In the genomic region with DNA sequence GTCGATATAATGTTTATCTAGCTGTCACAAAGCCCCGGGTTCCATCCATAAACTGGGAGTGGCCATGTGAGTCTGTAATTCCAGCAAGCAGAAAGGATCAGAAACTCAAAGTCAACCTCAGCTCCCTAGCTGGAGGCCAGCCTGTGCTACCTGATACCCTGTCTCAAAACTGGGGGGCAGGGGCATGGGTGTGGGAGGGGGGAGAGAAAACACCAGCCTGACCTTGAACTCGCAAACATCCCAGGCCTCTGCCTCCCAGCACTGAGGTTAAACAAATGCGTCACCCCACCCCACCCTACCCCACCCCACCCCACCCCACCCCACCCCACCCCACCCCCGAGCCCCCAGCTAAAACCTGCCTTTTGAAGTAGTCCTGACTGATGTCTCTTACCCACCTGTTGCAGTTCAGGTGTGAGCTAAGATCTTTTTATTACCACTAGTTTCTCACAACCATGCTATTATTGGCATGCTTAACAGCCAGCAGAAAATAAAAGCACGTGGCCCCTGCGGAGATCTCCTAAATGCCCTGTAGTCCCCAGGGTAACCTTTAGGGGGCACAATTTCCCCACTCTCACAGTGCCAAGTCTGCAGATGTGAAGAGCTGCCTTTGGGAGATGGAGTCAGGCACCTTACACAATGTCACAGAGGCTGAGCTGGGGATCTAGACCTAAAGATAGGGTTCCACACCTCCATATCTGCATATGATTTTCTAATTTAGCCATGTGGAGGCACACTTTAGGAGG, we compare ENCODE assay signal across 8 mouse cellular contexts. TPM values are rescaled to one million over a fixed set of nuclear protein-coding genes. Genes with fewer than 3 reads are reported as not detected.
DNase-seq lines count a peak whose midpoint lies in the region; ATAC-seq and TF ChIP-seq lines count a peak whose summit lies in the region.

No protein-coding gene starts in this region.

- no peaks in the 10 kb centered on the region for H3K36me3 ChIP-seq in G1E (replicated peaks)
- H3K36me3 ChIP-seq in heart, embryonic 12.5 days: no peaks in the 10 kb centered on the region
- H3K36me3 ChIP-seq in myocyte (ENCODE audit: control insufficient read depth, insufficient read depth): no peaks in the 10 kb centered on the region

- intact Hi-C loops in left cerebral cortex, postnatal 36 days (cut with DNase I): no loop called here

- H3K79me2 ChIP-seq in myocyte (ENCODE audit: control insufficient read depth, insufficient read depth): peaks cover 15% of the 10 kb centered on the region

- peak; percentile 86 for TF ChIP-seq CTCF in G1E (IDR thresholded peaks at IDR 0.05; ENCODE audit: low read depth, low read length)

- WGBS in heart, embryonic 12.5 days: 28% methylated on average over 7 of the region's 7 CpGs

- no peak overlapping the region for H3K9ac ChIP-seq in heart, embryonic 12.5 days

- TF ChIP-seq POLR2A in myocyte (IDR thresholded peaks at IDR 0.05; ENCODE audit: insufficient read length, low read depth): no peak

- no peak overlapping the region for H3ac ChIP-seq in myocyte (ENCODE audit: control insufficient read depth, insufficient read length)

- peak; percentile 43 for DNase-seq in layer of hippocampus, adult 11-12 months (ENCODE audit: low spot score)
- DNase-seq in layer of hippocampus, adult 9-11 months: no peak
- DNase-seq in G1E (ENCODE audit: low spot score): peak; percentile 48
- peak; percentile 32 to 53 for DNase-seq in cerebellum, adult 18-20 months
- DNase-seq in left cerebral cortex, postnatal 36 days (ENCODE audit: low spot score in 2 of 2): peak; percentile 23 to 29
- DNase-seq in thymus, postnatal 36 days: peak; percentile 79 to 83

- peaks cover 20% of the 10 kb centered on the region for H3K27me3 ChIP-seq in G1E (ENCODE audit: insufficient read depth, low read length)
- H3K27me3 ChIP-seq in heart, embryonic 12.5 days (replicated peaks): peaks cover 7% of the 10 kb centered on the region; the same call in 1 of the 2 replicates
- no peaks in the 10 kb centered on the region for H3K27me3 ChIP-seq in myocyte (ENCODE audit: control insufficient read depth, insufficient read depth, insufficient read length)

- H3K4me3 ChIP-seq in G1E (ENCODE audit: low read depth, low read length) (no peak overlapping the region), myocyte (no peak overlapping the region)
- H3K4me3 ChIP-seq in heart, embryonic 12.5 days: no peak overlapping the region

- H3K4me1 ChIP-seq in G1E (ENCODE audit: insufficient read depth, low read depth, low read length): peaks cover 19% of the 10 kb centered on the region
- H3K4me1 ChIP-seq in heart, embryonic 12.5 days (replicated peaks): peaks cover 16% of the 10 kb centered on the region

- no peak overlapping the region for H3K27ac ChIP-seq in heart, embryonic 12.5 days (ENCODE audit: poor library complexity, severe bottlenecking)

- no peaks in the 10 kb centered on the region for H3K9me3 ChIP-seq in G1E (replicated peaks)
- H3K9me3 ChIP-seq in heart, embryonic 12.5 days (replicated peaks): no peaks in the 10 kb centered on the region

- ATAC-seq in G1E (ENCODE audit: extremely low read depth, insufficient number of reproducible peaks, low FRiP score, poor library complexity, severe bottlenecking): no peak
- ATAC-seq in heart, embryonic 12.5 days (ENCODE audit: insufficient number of reproducible peaks, low FRiP score): peak; percentile 23; the same call in 1 of the 2 replicates

- no peak overlapping the region for H3K4me2 ChIP-seq in heart, embryonic 12.5 days
- no peak overlapping the region for H3K4me2 ChIP-seq in myocyte (ENCODE audit: low read depth)

TF ChIP-seq in myocyte, 11 proteins besides CTCF, POLR2A, EP300 and RAD21:
- TF ChIP-seq USF1 (IDR thresholded peaks at IDR 0.05; ENCODE audit: low read depth): peak; percentile 57
- TF ChIP-seq MYOD1 (IDR thresholded peaks at IDR 0.05; ENCODE audit: control insufficient read depth in 1 of 3, insufficient read length in 2 of 3, low read depth in 2 of 3): no peak

RNA-seq across cellular contexts. Expression of a gene that starts 1.4 kb away (rescaled TPM):
- total RNA-seq in G1E (2014; fragmentation: Nextera tagmentation) (0.30 and 0.73 TPM in 2 replicates), G1E (2017) (0.17 and 0.38 TPM in 2 replicates)
- polyA plus RNA-seq in G1E (2012) (under 0.01 TPM in 2 replicates), myocyte (2012; fragmentation: generic; extraction: Trizol) (73.1 TPM)
- polyA plus RNA-seq in heart, embryonic 12.5 days (2016; fragmentation: Nextera tagmentation; extraction: Ambion mirVana): 0.14 and 0.24 TPM in 2 replicates
- total RNA-seq in left cerebral cortex, postnatal 36 days (2021): 10 to 100 TPM in 1 of 2 experiments, 1 to 10 TPM in 1; 4.9 to 11.0 TPM

RNA-seq across cellular contexts. Expression of a gene that starts 8.3 kb away (rescaled TPM):
- total RNA-seq in G1E (2014; fragmentation: Nextera tagmentation) (4.3 and 5.8 TPM in 2 replicates), G1E (2017) (8.2 and 8.6 TPM in 2 replicates)
- polyA plus RNA-seq in G1E (2012) (3.0 and 4.3 TPM in 2 replicates), myocyte (2012; fragmentation: generic; extraction: Trizol) (0.01 TPM)
- polyA plus RNA-seq in heart, embryonic 12.5 days (2016; fragmentation: Nextera tagmentation; extraction: Ambion mirVana): 0.71 and 0.95 TPM in 2 replicates
- total RNA-seq in left cerebral cortex, postnatal 36 days (2021): 1 to 10 TPM in 1 of 2 experiments, under 1 TPM in 1; 0.89 to 2.5 TPM

RNA-seq across cellular contexts. Expression of a gene that starts 29.7 kb away (rescaled TPM):
- 29.6 and 33.9 TPM in 2 replicates for total RNA-seq in G1E (2014; fragmentation: Nextera tagmentation)
- 21.9 and 26.0 TPM in 2 replicates for total RNA-seq in G1E (2017)
- 70.4 and 73.8 TPM in 2 replicates for polyA plus RNA-seq in G1E (2012)
- 13.5 TPM in 2 replicates for polyA plus RNA-seq in heart, embryonic 12.5 days (2016; fragmentation: Nextera tagmentation; extraction: Ambion mirVana)
- total RNA-seq in left cerebral cortex, postnatal 36 days (2021): 10 to 100 TPM; 35.3 to 40.3 TPM
- 11.6 TPM for polyA plus RNA-seq in myocyte (2012; fragmentation: generic; extraction: Trizol)

RNA-seq across cellular contexts. Expression of a gene that starts 43.7 kb away (rescaled TPM):
- total RNA-seq in G1E (2014; fragmentation: Nextera tagmentation): not detected in 2 replicates
- 0.22 TPM in 1 of 2 replicates, not detected in the other for total RNA-seq in G1E (2017)
- polyA plus RNA-seq in G1E (2012): 0.21 and 0.36 TPM in 2 replicates
- 0.21 and 0.41 TPM in 2 replicates for polyA plus RNA-seq in heart, embryonic 12.5 days (2016; fragmentation: Nextera tagmentation; extraction: Ambion mirVana)
- total RNA-seq in left cerebral cortex, postnatal 36 days (2021): 1 to 10 TPM in 1 of 2 experiments, under 1 TPM in 1; 0.88 to 1.4 TPM
- polyA plus RNA-seq in myocyte (2012; fragmentation: generic; extraction: Trizol): 0.89 TPM

RNA-seq across cellular contexts. Expression of a gene that starts 43.9 kb away (rescaled TPM):
- 1.3 and 1.5 TPM in 2 replicates for total RNA-seq in G1E (2014; fragmentation: Nextera tagmentation)
- 0.41 and 0.44 TPM in 2 replicates for total RNA-seq in G1E (2017)
- polyA plus RNA-seq in G1E (2012): 0.21 and 0.23 TPM in 2 replicates
- 1.6 and 2.1 TPM in 2 replicates for polyA plus RNA-seq in heart, embryonic 12.5 days (2016; fragmentation: Nextera tagmentation; extraction: Ambion mirVana)
- total RNA-seq in left cerebral cortex, postnatal 36 days (2021): 10 to 100 TPM; 41.8 to 62.4 TPM
- 4.1 TPM for polyA plus RNA-seq in myocyte (2012; fragmentation: generic; extraction: Trizol)

Comparison
In these comparisons a context has a peak if more than half of its experiments do, and no peak if none do; other contexts are left out.
1. RNA of a gene that starts 1.4 kb away (polyA plus RNA-seq): 73.1 TPM in myocyte (single experiment); 0.14 to 0.24 TPM in heart, embryonic 12.5 days and under 0.01 TPM in G1E; every median in the first group is over 10 times any median in the second.